Mouse (Mus musculus): ENCODE results near the gene Slc43a3. TPM values are rescaled to one million over a fixed set of nuclear protein-coding genes. Genes with fewer than 3 reads are reported as not detected.
"Not testable (repeated sequence)": the region's sequence is repeated elsewhere in the genome, so short reads cannot be mapped to it uniquely, and the experiment has no call there.

The Slc43a3 gene
- polyA plus RNA-seq, 1 experiment from 2014 or later = 36.6 TPM

DNA sequence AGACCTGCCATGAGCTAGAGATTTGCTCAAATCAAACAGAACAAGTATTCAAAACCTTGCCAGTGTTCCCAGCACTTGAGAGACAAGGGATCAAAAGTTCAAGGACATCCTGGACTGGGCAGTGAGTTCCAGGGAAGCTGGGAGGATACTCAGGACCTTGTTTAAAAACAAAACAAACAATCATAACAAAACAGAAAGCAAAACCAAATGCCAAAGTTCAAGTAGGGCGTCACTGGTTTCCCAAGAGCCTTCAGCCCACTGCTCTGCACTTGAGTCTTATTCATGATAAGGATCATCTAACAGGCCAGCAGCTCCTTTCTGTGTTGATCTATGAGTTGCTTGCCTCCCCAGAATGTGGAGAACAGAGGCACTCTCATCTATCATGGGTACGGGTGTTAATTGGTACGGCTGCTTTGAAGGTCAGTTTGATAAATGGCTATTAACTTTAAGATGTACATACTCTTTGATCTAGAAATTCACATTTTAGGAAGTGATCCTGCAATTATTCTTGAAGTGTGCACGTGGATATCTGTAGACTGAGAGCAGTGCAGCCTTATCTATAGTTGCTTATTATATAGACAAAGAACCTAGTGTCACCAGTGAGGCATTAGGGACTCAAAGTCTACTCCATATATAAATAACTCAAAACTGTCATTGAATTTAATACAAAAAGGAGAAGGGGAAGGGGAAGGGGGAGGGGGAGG lies 40.7 kb upstream of the Slc43a3 start:
- no peak overlapping the region for H3K4me3 ChIP-seq (ENCODE audit: low read depth, low read length)
- no peaks in the 10 kb centered on the region; the same call in 1 of the 2 replicates for H3K27me3 ChIP-seq (replicated peaks; ENCODE audit: control insufficient read depth, insufficient read depth, low read length)
- ATAC-seq (ENCODE audit: low read depth) = no peak
- no peak overlapping the region for H3K4me2 ChIP-seq (ENCODE audit: low read depth, low read length)
- DNase-seq (ENCODE audit: low spot score) = no peak
- H3K27ac ChIP-seq (replicated peaks; ENCODE audit: low read depth, low read length) = no peak overlapping the region
- no peaks in the 10 kb centered on the region for H3K36me3 ChIP-seq (ENCODE audit: control insufficient read depth, insufficient read depth, low read length)
- no peaks in the 10 kb centered on the region for H3K9me3 ChIP-seq (ENCODE audit: control insufficient read depth, low read length)
- WGBS = 66% methylated on average over 4 of the region's 4 CpGs
- H3K4me1 ChIP-seq (ENCODE audit: control insufficient read depth, insufficient read depth, low read length) = no peaks in the 10 kb centered on the region
- no peak overlapping the region for H3K9ac ChIP-seq (ENCODE audit: low read depth, low read length)

DNA sequence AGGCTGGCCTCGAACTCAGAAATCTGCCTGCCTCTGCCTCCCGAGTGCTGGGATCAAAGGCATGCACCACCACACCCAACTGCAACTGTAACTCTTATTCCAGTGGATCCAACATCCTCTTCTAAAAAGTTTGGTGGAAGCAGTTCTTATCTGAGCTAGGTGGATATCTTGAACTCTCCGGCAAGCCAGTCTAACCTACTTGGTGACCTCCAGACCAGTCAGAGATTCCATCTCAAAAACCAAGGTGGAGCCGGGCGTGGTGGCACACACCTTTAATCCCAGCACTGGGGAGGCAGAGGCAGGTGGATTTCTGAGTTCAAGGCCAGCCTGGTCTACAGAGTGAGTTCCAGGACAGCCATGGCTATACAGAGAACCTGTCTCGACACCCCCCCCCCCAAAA lies 39.7 kb upstream of the Slc43a3 start:
- DNase-seq (ENCODE audit: low spot score); H3K4me3 ChIP-seq (ENCODE audit: low read depth, low read length); ATAC-seq (ENCODE audit: low read depth); H3K36me3 ChIP-seq (ENCODE audit: control insufficient read depth, insufficient read depth, low read length); H3K4me1 ChIP-seq (ENCODE audit: control insufficient read depth, insufficient read depth, low read length); H3K27ac ChIP-seq (replicated peaks; ENCODE audit: low read depth, low read length); H3K4me2 ChIP-seq (ENCODE audit: low read depth, low read length); H3K27me3 ChIP-seq (replicated peaks; ENCODE audit: control insufficient read depth, insufficient read depth, low read length); H3K9ac ChIP-seq (ENCODE audit: low read depth, low read length); H3K9me3 ChIP-seq (ENCODE audit: control insufficient read depth, low read length): not testable (repeated sequence)
- WGBS = 90% methylated on average over 6 of the region's 6 CpGs

DNA sequence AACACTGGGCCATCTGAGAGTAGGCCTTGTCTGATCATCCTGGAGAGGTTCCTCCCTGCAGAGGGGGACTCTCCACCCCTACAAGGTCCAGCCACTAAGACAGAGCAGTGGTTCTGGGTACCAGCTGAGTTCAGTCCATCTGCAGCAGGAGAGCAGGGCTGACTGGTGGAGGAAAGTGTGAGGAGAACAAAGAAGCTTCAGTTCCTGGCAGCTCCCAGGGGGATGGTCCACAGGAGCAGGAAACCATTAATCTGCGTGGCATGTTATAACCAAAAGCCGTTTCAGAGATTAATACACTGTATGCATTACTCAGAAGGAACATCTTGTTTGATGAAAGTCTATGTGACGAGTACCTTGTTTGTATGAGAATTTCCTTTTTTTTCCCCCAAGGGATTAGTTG lies 23.7 kb upstream of the Slc43a3 start:
- no peak for ATAC-seq (ENCODE audit: low read depth)
- H3K27ac ChIP-seq (replicated peaks; ENCODE audit: low read depth, low read length) = no peak overlapping the region
- H3K4me1 ChIP-seq (ENCODE audit: control insufficient read depth, insufficient read depth, low read length) = no peaks in the 10 kb centered on the region
- no peak overlapping the region for H3K4me2 ChIP-seq (ENCODE audit: low read depth, low read length)
- H3K27me3 ChIP-seq (replicated peaks; ENCODE audit: control insufficient read depth, insufficient read depth, low read length) = no peaks in the 10 kb centered on the region
- H3K9me3 ChIP-seq (ENCODE audit: control insufficient read depth, low read length) = no peaks in the 10 kb centered on the region
- WGBS = 38% methylated on average over 3 of the region's 3 CpGs
- H3K36me3 ChIP-seq (ENCODE audit: control insufficient read depth, insufficient read depth, low read length) = no peaks in the 10 kb centered on the region
- DNase-seq (ENCODE audit: low spot score) = no peak
- H3K9ac ChIP-seq (ENCODE audit: low read depth, low read length) = no peak overlapping the region
- no peak overlapping the region for H3K4me3 ChIP-seq (ENCODE audit: low read depth, low read length)

DNA sequence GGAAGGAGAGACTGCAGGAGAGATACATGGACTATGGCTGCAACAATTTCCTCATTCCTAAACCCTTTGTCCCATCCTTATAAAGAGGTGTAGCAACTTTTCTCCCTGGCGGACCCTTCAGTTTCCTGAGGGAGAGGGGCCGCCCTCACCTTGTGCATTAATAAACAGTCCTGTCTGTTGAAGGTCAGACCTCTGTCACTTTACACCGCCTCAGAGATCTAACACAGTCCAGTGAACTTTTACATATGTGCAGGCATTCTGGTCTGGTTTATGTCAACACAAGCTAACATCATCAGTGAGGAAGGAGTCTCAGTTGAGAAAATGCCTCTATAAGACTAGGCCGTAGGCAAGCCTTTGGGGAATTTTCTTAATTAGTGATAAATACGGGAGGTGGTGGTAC lies 22.5 kb upstream of the Slc43a3 start:
- no peaks in the 10 kb centered on the region for H3K4me1 ChIP-seq (ENCODE audit: control insufficient read depth, insufficient read depth, low read length)
- no peak for DNase-seq (ENCODE audit: low spot score)
- H3K36me3 ChIP-seq (ENCODE audit: control insufficient read depth, insufficient read depth, low read length) = no peaks in the 10 kb centered on the region
- H3K9me3 ChIP-seq (ENCODE audit: control insufficient read depth, low read length) = no peaks in the 10 kb centered on the region
- H3K27me3 ChIP-seq (replicated peaks; ENCODE audit: control insufficient read depth, insufficient read depth, low read length) = no peaks in the 10 kb centered on the region
- no peak overlapping the region for H3K4me2 ChIP-seq (ENCODE audit: low read depth, low read length)
- H3K27ac ChIP-seq (replicated peaks; ENCODE audit: low read depth, low read length) = no peak overlapping the region
- no peak overlapping the region for H3K4me3 ChIP-seq (ENCODE audit: low read depth, low read length)
- no peak for ATAC-seq (ENCODE audit: low read depth)
- H3K9ac ChIP-seq (ENCODE audit: low read depth, low read length) = no peak overlapping the region
- WGBS = 65% methylated on average over 5 of the region's 5 CpGs

DNA sequence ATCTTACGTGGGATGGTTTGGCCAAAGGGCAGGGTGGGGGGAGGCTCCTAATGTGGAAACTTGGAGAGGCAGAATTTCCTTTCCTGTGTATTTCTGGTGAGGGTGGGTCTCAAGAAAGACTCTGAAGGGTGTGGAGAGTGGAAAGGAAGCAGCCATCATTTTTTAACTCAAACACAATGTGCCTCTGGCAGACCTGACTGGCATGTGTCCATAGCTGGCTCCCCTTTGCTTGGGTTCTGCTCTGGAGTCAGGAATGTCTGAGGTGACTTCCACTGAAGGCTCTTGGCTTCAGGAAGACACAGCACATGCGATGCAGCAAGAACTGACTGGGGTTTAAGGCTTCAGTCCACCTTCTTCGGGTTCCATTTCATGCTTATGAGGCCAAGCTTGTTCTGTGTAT lies 21.0 kb upstream of the Slc43a3 start:
- Histone ChIP-seq H3K27me3 (replicated peaks; ENCODE audit: control insufficient read depth, insufficient read depth, low read length) (no peaks in the 10 kb centered on the region), H3K4me2 (ENCODE audit: low read depth, low read length) (no peak overlapping the region), H3K27ac (replicated peaks; ENCODE audit: low read depth, low read length) (no peak overlapping the region), H3K4me3 (ENCODE audit: low read depth, low read length) (no peak overlapping the region), H3K9me3 (ENCODE audit: control insufficient read depth, low read length) (no peaks in the 10 kb centered on the region), H3K36me3 (ENCODE audit: control insufficient read depth, insufficient read depth, low read length) (no peaks in the 10 kb centered on the region), H3K4me1 (ENCODE audit: control insufficient read depth, insufficient read depth, low read length) (no peaks in the 10 kb centered on the region), H3K9ac (ENCODE audit: low read depth, low read length) (no peak overlapping the region)
- 69% methylated on average over 3 of the region's 3 CpGs for WGBS
- ATAC-seq (ENCODE audit: low read depth) = no peak
- DNase-seq (ENCODE audit: low spot score) = no peak

DNA sequence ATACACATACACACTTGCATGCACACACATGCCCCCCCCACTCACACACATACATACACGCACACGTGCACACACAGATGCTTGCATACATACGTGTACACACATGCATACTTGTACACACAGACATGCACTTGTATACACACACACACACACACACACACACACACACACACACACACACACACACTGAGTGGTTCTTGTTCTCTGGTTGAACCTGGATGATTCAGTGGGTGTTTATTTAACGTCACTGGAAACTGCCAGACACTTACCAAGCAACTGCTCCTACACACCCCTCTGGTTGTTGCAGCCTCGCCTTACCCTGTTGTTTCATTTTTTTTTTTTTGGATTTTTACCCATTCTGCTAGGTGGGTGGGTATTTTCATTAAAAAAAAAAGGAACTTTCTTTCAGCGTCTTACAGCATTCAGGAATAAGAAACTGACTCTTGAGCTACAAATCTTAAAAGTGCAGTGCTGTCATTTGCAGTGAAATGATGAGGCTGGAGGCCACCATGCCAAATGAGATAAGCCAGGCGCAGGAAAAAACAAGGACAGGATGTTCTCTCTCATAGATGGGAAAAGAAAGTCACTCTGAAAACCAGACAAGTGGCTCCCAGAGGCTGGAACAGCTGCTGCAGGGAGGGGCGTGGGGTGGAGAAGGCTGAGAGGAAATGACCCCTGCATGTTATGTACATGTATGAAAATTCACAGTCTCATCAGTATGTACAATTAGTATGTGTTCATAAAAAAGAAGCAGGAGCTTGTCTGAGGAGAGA lies 19.6 kb upstream of the Slc43a3 start:
- Histone ChIP-seq H3K27me3 (replicated peaks; ENCODE audit: control insufficient read depth, insufficient read depth, low read length) (no peaks in the 10 kb centered on the region), H3K36me3 (ENCODE audit: control insufficient read depth, insufficient read depth, low read length) (no peaks in the 10 kb centered on the region), H3K9me3 (ENCODE audit: control insufficient read depth, low read length) (no peaks in the 10 kb centered on the region), H3K4me1 (ENCODE audit: control insufficient read depth, insufficient read depth, low read length) (no peaks in the 10 kb centered on the region), H3K9ac (ENCODE audit: low read depth, low read length) (no peak overlapping the region), H3K27ac (replicated peaks; ENCODE audit: low read depth, low read length) (no peak overlapping the region), H3K4me2 (ENCODE audit: low read depth, low read length) (no peak overlapping the region), H3K4me3 (ENCODE audit: low read depth, low read length) (no peak overlapping the region)
- DNase-seq (ENCODE audit: low spot score) (no peak), ATAC-seq (ENCODE audit: low read depth) (no peak)
- 75% methylated on average over 8 of the region's 8 CpGs for WGBS

DNA sequence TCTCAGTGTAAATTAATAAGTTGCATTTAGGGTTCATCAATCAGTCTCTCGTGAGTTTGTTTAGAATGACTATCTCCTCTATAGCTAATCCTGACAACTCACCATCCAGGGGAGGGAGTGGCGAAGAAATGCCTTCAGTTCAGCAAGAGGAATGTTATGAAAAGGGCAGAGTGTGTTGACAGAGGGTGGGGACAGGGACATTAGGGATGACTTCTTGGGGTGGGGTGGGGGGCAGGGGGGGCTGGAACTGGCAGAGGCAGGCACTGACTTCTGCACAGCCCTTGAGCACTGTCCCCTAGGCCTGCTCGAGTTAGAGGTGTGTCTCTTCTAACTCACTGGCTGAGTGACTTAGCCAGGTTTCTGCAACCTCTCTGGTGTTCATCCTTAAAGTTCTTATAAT lies 18.2 kb upstream of the Slc43a3 start:
- no peaks in the 10 kb centered on the region for H3K4me1 ChIP-seq (ENCODE audit: control insufficient read depth, insufficient read depth, low read length)
- 60% methylated on average over 3 of the region's 3 CpGs for WGBS
- no peak overlapping the region for H3K27ac ChIP-seq (replicated peaks; ENCODE audit: low read depth, low read length)
- H3K9ac ChIP-seq (ENCODE audit: low read depth, low read length) = no peak overlapping the region
- H3K9me3 ChIP-seq (ENCODE audit: control insufficient read depth, low read length) = no peaks in the 10 kb centered on the region
- no peak overlapping the region for H3K4me2 ChIP-seq (ENCODE audit: low read depth, low read length)
- H3K36me3 ChIP-seq (ENCODE audit: control insufficient read depth, insufficient read depth, low read length) = no peaks in the 10 kb centered on the region
- no peak for DNase-seq (ENCODE audit: low spot score)
- H3K4me3 ChIP-seq (ENCODE audit: low read depth, low read length) = no peak overlapping the region
- ATAC-seq (ENCODE audit: low read depth) = no peak
- no peaks in the 10 kb centered on the region for H3K27me3 ChIP-seq (replicated peaks; ENCODE audit: control insufficient read depth, insufficient read depth, low read length)

DNA sequence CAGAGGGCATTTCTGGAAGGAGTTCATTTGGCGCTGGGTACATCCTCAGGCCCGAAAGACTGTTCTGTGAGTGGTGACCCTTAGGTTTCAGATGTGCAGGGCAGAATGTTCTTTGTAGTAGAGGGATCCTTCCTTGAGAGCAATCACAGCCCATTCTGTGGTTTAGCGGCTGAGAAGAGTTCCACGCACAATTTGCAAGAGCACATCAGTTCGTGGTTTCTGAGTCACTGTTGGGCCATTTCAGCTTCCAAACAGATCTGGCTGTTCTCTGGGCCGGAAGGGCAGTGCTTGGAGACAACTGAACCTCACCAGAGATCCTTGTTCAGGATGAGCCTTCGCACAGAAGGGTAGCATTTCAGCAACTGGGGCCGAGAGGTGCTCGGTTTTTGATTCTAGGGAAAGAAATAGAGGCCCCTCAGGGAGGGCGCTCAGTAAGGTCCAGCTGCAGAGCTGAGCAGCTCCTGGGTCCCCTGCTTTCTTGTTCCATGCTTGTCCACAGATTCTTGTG lies 16.7 kb upstream of the Slc43a3 start:
- Histone ChIP-seq H3K27me3 (replicated peaks; ENCODE audit: control insufficient read depth, insufficient read depth, low read length) (no peaks in the 10 kb centered on the region), H3K4me1 (ENCODE audit: control insufficient read depth, insufficient read depth, low read length) (no peaks in the 10 kb centered on the region), H3K9ac (ENCODE audit: low read depth, low read length) (no peak overlapping the region), H3K4me3 (ENCODE audit: low read depth, low read length) (no peak overlapping the region), H3K27ac (replicated peaks; ENCODE audit: low read depth, low read length) (no peak overlapping the region), H3K36me3 (ENCODE audit: control insufficient read depth, insufficient read depth, low read length) (no peaks in the 10 kb centered on the region), H3K9me3 (ENCODE audit: control insufficient read depth, low read length) (0 out of 2 replicates have a peak, but pooled peaks cover 5% of the 10 kb centered on the region), H3K4me2 (ENCODE audit: low read depth, low read length) (no peak overlapping the region)
- no peak for DNase-seq (ENCODE audit: low spot score)
- WGBS = 79% methylated on average over 10 of the region's 10 CpGs
- no peak for ATAC-seq (ENCODE audit: low read depth)
